Mouse (Mus musculus) small intestine, adult 2 months (tissue): ENCODE measurements around the gene E2f2.

Experiments used
- CTCF ChIP-seq: fragments of 200-500 bp; IDR thresholded peaks from 2 replicates; pipeline ENCODE4 v1.5.1; 2012; ENCODE audit warnings: low read depth, mild to moderate bottlenecking, control low read depth, inconsistent platforms, low read length, moderate library complexity, mixed read lengths; ENCODE audit not compliant: insufficient replicate concordance, insufficient read length; ENCODE audit errors: extremely low read depth
- POLR2A ChIP-seq: fragments of 200-500 bp; IDR thresholded peaks from 2 replicates; pipeline ENCODE4 v1.6.1; 2012; ENCODE audit warnings: low read depth, mild to moderate bottlenecking, control low read depth, inconsistent platforms, low read length, moderate library complexity

DNA sequence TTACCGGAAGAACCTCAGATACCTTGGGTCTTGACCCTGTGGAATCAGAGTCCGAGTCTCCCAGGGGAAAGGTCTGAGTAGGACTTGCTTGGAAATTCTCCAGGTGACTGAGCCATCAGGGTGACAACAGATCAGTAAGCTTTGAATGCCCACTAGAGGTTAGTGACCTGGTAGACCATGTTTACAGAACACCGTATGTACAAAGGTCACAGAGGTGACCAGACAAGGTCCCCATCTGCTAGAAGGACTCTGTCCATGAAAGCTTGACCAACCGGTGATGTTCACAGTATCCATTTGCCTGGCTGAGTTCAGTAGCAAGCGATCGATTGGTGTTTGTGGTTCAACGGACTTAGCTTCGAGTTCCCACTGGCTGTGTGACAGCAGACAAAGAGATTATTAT is 42.6 kb downstream of the E2f2 start:
- TF ChIP-seq CTCF = no peak
- no peak for TF ChIP-seq POLR2A
